Mouse (Mus musculus) ES-Bruce4 (cell line): ENCODE results near the gene Mtch2.

Experiments used
- EP300 ChIP-seq: IDR thresholded peaks from 2 replicates; pipeline ENCODE4 v1.6.1; 2011; ENCODE audit warnings: low read depth, low read length; ENCODE audit not compliant: insufficient read depth
- POLR2A ChIP-seq: IDR thresholded peaks from one replicate; pipeline ENCODE4 v1.8.1; 2011; ENCODE audit warnings: low read length; ENCODE audit not compliant: insufficient read depth

GRCm38 (mm10) chr2:90904856-90905224 lies 57.9 kb downstream of the Mtch2 start:
- no peak for TF ChIP-seq POLR2A
- TF ChIP-seq EP300: no peak
